Mouse (Mus musculus): ENCODE results near the gene Ces1h.

DNA sequence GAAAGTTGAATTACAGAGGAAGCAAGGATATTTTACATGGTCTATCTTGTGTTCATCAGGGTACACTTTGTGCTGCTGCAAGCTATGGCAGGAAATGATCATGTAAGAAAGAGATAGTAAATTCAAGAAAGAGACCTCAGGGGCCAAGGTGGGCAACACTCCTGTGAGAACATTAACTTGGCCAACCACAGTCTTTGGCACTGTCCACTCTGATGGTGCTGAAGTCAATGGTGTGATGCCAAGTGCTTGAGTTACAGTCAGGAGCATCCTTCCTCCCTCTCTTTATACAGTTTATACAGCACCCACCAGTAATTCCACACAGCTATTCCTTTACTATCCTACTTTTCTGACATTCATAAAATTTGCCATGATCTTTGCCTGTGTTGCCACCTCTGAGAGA, 19.4 kb downstream of the Ces1h start:
- TF ChIP-seq CTCF (conservative IDR thresholded peaks at IDR 0.05; ENCODE audit: low read length): no peak
- TF ChIP-seq POU5F1 (IDR thresholded peaks at IDR 0.05; ENCODE audit: borderline replicate concordance, low read length): no peak
